Mouse (Mus musculus): Measurements from ENCODE around the gene Eml2.

- no peak for TF ChIP-seq ZC3H11A (IDR thresholded peaks at IDR 0.05; ENCODE audit: borderline replicate concordance, low read depth, low read length)
- no peak for TF ChIP-seq ZNF384 (IDR thresholded peaks at IDR 0.05; ENCODE audit: low read depth, low read length)
- no peak for TF ChIP-seq HCFC1 (IDR thresholded peaks at IDR 0.05; ENCODE audit: borderline replicate concordance, insufficient read depth, low read length)
- TF ChIP-seq MAFK (IDR thresholded peaks at IDR 0.05; ENCODE audit: insufficient read depth, low read depth, low read length) = no peak
Measured at GRCm38 (mm10) chr7:19159411-19159810, 16.8 kb upstream of the Eml2 start.
